Mouse (Mus musculus) thymus, adult 18-20 months (tissue): ENCODE measurements around the gene Selenow.

ENCODE experiments used
- DNase-seq, 2 experiments: peaks; one replicate each; pipeline ENCODE4 v3.0.0; 2022; ENCODE audit warnings: mixed read lengths in 2 of 2

Gene Selenow

GRCm38 (mm10) chr7:15901366-15902048 is 20.7 kb downstream of the Selenow start:
- DNase-seq = no peak

- no peak for DNase-seq
Observed at GRCm38 (mm10) chr7:15894251-15894650, 28.0 kb downstream of the Selenow start.

GRCm38 (mm10) chr7:15884127-15884526 is 38.1 kb downstream of the Selenow start:
- DNase-seq = no peak

GRCm38 (mm10) chr7:15882317-15882716 is 39.9 kb downstream of the Selenow start, which contains the start of gene Crxos:
TSS of gene Crxos (plus strand) at chr7:15882617.
- DNase-seq = no peak

GRCm38 (mm10) chr7:15881831-15882230 is 40.4 kb downstream of the Selenow start:
- no peak for DNase-seq

GRCm38 (mm10) chr7:15881388-15881787 is 40.8 kb downstream of the Selenow start:
- no peak for DNase-seq

- no peak for DNase-seq
Observed at GRCm38 (mm10) chr7:15879756-15880155, 42.4 kb downstream of the Selenow start, which contains the start of gene Crx. TSS of gene Crx (minus strand) at chr7:15879968.
